Mouse (Mus musculus): ENCODE measurements around the gene Olfr917. TPM values are rescaled to one million over a fixed set of nuclear protein-coding genes. Genes with fewer than 3 reads are reported as not detected.

Olfr917 gene
- polyA plus RNA-seq (2014; fragmentation: Nextera tagmentation; extraction: Ambion mirVana): not detected in 2 replicates

- no peak for ATAC-seq (ENCODE audit: insufficient number of reproducible peaks, low FRiP score, low TSS enrichment, low read depth)
- 88% methylated on average over 1 of the region's 1 CpGs for WGBS
These were observed at the start of gene Olfr917 for GRCm38 (mm10) chr9:38665742-38666141. Gene Olfr917 (minus strand): TSS chr9:38665842.

GRCm38 (mm10) chr9:38674501-38674900 lies 8.9 kb upstream of the Olfr917 start, which contains the start of gene Olfr918:
Gene Olfr918 (minus strand): TSS chr9:38674601.
- no peaks in the 10 kb centered on the region for H3K36me3 ChIP-seq (ENCODE audit: control insufficient read depth, insufficient read depth, low read length)
- no peak for DNase-seq (ENCODE audit: low spot score)
- H3K27ac ChIP-seq (replicated peaks; ENCODE audit: low read depth, low read length): no peak within 1 kb of the TSS
- H3K4me2 ChIP-seq (ENCODE audit: low read depth, severe bottlenecking): no peak within 1 kb of the TSS
- no peaks in the 10 kb centered on the region for H3K27me3 ChIP-seq (ENCODE audit: control insufficient read depth, insufficient read depth, low read length)
- no peak for ATAC-seq (ENCODE audit: insufficient number of reproducible peaks, low FRiP score, low TSS enrichment, low read depth)
- no peaks in the 10 kb centered on the region for H3K4me1 ChIP-seq (ENCODE audit: control insufficient read depth, insufficient read depth, low read length)
- no peak within 1 kb of the TSS for H3K4me3 ChIP-seq (ENCODE audit: low read depth, low read length)
- no peaks in the 10 kb centered on the region for H3K9me3 ChIP-seq (ENCODE audit: control insufficient read depth, low read length)
- 88% methylated on average over 2 of the region's 2 CpGs for WGBS
- no peak within 1 kb of the TSS for H3K9ac ChIP-seq (ENCODE audit: low read length)

More at GRCm38 (mm10) chr9:38665742-38666141, at the start of gene Olfr917:
- no peaks in the 10 kb centered on the region for H3K4me1 ChIP-seq (ENCODE audit: control insufficient read depth, insufficient read depth, low read length)
- no peak within 1 kb of the TSS for H3K27ac ChIP-seq (replicated peaks; ENCODE audit: low read depth, low read length)
- H3K4me3 ChIP-seq (ENCODE audit: low read depth, low read length): no peak within 1 kb of the TSS
- no peaks in the 10 kb centered on the region for H3K9me3 ChIP-seq (ENCODE audit: control insufficient read depth, low read length)
- H3K4me2 ChIP-seq (ENCODE audit: low read depth, severe bottlenecking): no peak within 1 kb of the TSS
- no peak within 1 kb of the TSS for H3K9ac ChIP-seq (ENCODE audit: low read length)
- no peak for DNase-seq (ENCODE audit: low spot score)
- H3K36me3 ChIP-seq (ENCODE audit: control insufficient read depth, insufficient read depth, low read length): no peaks in the 10 kb centered on the region
- no peaks in the 10 kb centered on the region for H3K27me3 ChIP-seq (ENCODE audit: control insufficient read depth, insufficient read depth, low read length)

GRCm38 (mm10) chr9:38672887-38673286 lies 7.2 kb upstream of the Olfr917 start:
- no peaks in the 10 kb centered on the region for H3K4me1 ChIP-seq (ENCODE audit: control insufficient read depth, insufficient read depth, low read length)
- no peaks in the 10 kb centered on the region for H3K9me3 ChIP-seq (ENCODE audit: control insufficient read depth, low read length)
- ATAC-seq (ENCODE audit: insufficient number of reproducible peaks, low FRiP score, low TSS enrichment, low read depth) (no peak), DNase-seq (ENCODE audit: low spot score) (no peak)
- no peaks in the 10 kb centered on the region for H3K27me3 ChIP-seq (ENCODE audit: control insufficient read depth, insufficient read depth, low read length)
- H3K4me3 ChIP-seq (ENCODE audit: low read depth, low read length): no peak overlapping the region
- no peak overlapping the region for H3K27ac ChIP-seq (replicated peaks; ENCODE audit: low read depth, low read length)
- 84% methylated on average over 2 of the region's 2 CpGs for WGBS
- H3K4me2 ChIP-seq (ENCODE audit: low read depth, severe bottlenecking): no peak overlapping the region
- no peaks in the 10 kb centered on the region for H3K36me3 ChIP-seq (ENCODE audit: control insufficient read depth, insufficient read depth, low read length)
- no peak overlapping the region for H3K9ac ChIP-seq (ENCODE audit: low read length)

- H3K4me2 ChIP-seq (ENCODE audit: low read depth, severe bottlenecking): no peak within 1 kb of the TSS
- ATAC-seq (ENCODE audit: insufficient number of reproducible peaks, low FRiP score, low TSS enrichment, low read depth) (no peak), DNase-seq (ENCODE audit: low spot score) (no peak)
- no peak within 1 kb of the TSS for H3K9ac ChIP-seq (ENCODE audit: low read length)
- no peaks in the 10 kb centered on the region for H3K9me3 ChIP-seq (ENCODE audit: control insufficient read depth, low read length)
- WGBS: 72% methylated on average over 1 of the region's 1 CpGs
- H3K4me1 ChIP-seq (ENCODE audit: control insufficient read depth, insufficient read depth, low read length): no peaks in the 10 kb centered on the region
- H3K27me3 ChIP-seq (ENCODE audit: control insufficient read depth, insufficient read depth, low read length): no peaks in the 10 kb centered on the region
- no peaks in the 10 kb centered on the region for H3K36me3 ChIP-seq (ENCODE audit: control insufficient read depth, insufficient read depth, low read length)
- H3K27ac ChIP-seq (replicated peaks; ENCODE audit: low read depth, low read length): no peak within 1 kb of the TSS
- H3K4me3 ChIP-seq (ENCODE audit: low read depth, low read length): no peak within 1 kb of the TSS
These were observed 5.9 kb downstream of the Olfr917 start, which contains the start of gene Olfr916 for GRCm38 (mm10) chr9:38659775-38660174. Gene Olfr916 (minus strand): TSS chr9:38659875.

- Histone ChIP-seq H3K36me3 (ENCODE audit: control insufficient read depth, insufficient read depth, low read length) (no peaks in the 10 kb centered on the region), H3K4me2 (ENCODE audit: low read depth, severe bottlenecking) (no peak overlapping the region), H3K27me3 (ENCODE audit: control insufficient read depth, insufficient read depth, low read length) (no peaks in the 10 kb centered on the region), H3K9me3 (ENCODE audit: control insufficient read depth, low read length) (no peaks in the 10 kb centered on the region), H3K4me1 (ENCODE audit: control insufficient read depth, insufficient read depth, low read length) (no peaks in the 10 kb centered on the region), H3K9ac (ENCODE audit: low read length) (no peak overlapping the region), H3K4me3 (ENCODE audit: low read depth, low read length) (no peak overlapping the region), H3K27ac (replicated peaks; ENCODE audit: low read depth, low read length) (no peak overlapping the region)
- no peak for DNase-seq (ENCODE audit: low spot score)
- no peak for ATAC-seq (ENCODE audit: insufficient number of reproducible peaks, low FRiP score, low TSS enrichment, low read depth)
- 83% methylated on average over 4 of the region's 4 CpGs for WGBS
These were observed 33.2 kb downstream of the Olfr917 start for GRCm38 (mm10) chr9:38632406-38632805.

Other genes starting within 250 kb of the Olfr917 start
- not detected in 2 replicates for gene Olfr901, start 236.4 kb downstream of the Olfr917 start, polyA plus RNA-seq (2014; fragmentation: Nextera tagmentation; extraction: Ambion mirVana)
- gene Olfr902, start 218.2 kb downstream of the Olfr917 start, polyA plus RNA-seq (2014; fragmentation: Nextera tagmentation; extraction: Ambion mirVana): not detected in 2 replicates
- gene Olfr904, start 202.7 kb downstream of the Olfr917 start, polyA plus RNA-seq (2014; fragmentation: Nextera tagmentation; extraction: Ambion mirVana): not detected in 2 replicates
- gene Olfr905, start 194.7 kb downstream of the Olfr917 start, polyA plus RNA-seq (2014; fragmentation: Nextera tagmentation; extraction: Ambion mirVana): not detected in 2 replicates
- gene Olfr906, start 178.8 kb downstream of the Olfr917 start, polyA plus RNA-seq (2014; fragmentation: Nextera tagmentation; extraction: Ambion mirVana): not detected in 2 replicates
- gene Olfr907, start 170.0 kb downstream of the Olfr917 start, polyA plus RNA-seq (2014; fragmentation: Nextera tagmentation; extraction: Ambion mirVana): not detected in 2 replicates
- not detected in 2 replicates for gene Olfr911-ps1, start 144.3 kb downstream of the Olfr917 start, polyA plus RNA-seq (2014; fragmentation: Nextera tagmentation; extraction: Ambion mirVana)
- gene Olfr910, start 128.0 kb downstream of the Olfr917 start, polyA plus RNA-seq (2014; fragmentation: Nextera tagmentation; extraction: Ambion mirVana): not detected in 2 replicates
- gene Olfr912, start 85.7 kb downstream of the Olfr917 start, polyA plus RNA-seq (2014; fragmentation: Nextera tagmentation; extraction: Ambion mirVana): not detected in 2 replicates
- gene Olfr913, start 73.1 kb downstream of the Olfr917 start, polyA plus RNA-seq (2014; fragmentation: Nextera tagmentation; extraction: Ambion mirVana): not detected in 2 replicates
- not detected in 2 replicates for gene Olfr914, start 60.7 kb downstream of the Olfr917 start, polyA plus RNA-seq (2014; fragmentation: Nextera tagmentation; extraction: Ambion mirVana)
- gene Olfr916, start 6.0 kb downstream of the Olfr917 start, polyA plus RNA-seq (2014; fragmentation: Nextera tagmentation; extraction: Ambion mirVana): not detected in 2 replicates
- gene Olfr918, start 8.8 kb upstream of the Olfr917 start, polyA plus RNA-seq (2014; fragmentation: Nextera tagmentation; extraction: Ambion mirVana): not detected in 2 replicates
- gene Olfr919, start 37.8 kb upstream of the Olfr917 start, polyA plus RNA-seq (2014; fragmentation: Nextera tagmentation; extraction: Ambion mirVana): not detected in 2 replicates
- 10.2 and 11.9 TPM in 2 replicates for gene Vwa5a, start 52.4 kb upstream of the Olfr917 start, polyA plus RNA-seq (2014; fragmentation: Nextera tagmentation; extraction: Ambion mirVana)
- 0.03 TPM in 1 of 2 replicates, not detected in the other for gene Olfr920, start 86.5 kb upstream of the Olfr917 start, polyA plus RNA-seq (2014; fragmentation: Nextera tagmentation; extraction: Ambion mirVana)
- not detected in 2 replicates for gene Olfr921, start 107.2 kb upstream of the Olfr917 start, polyA plus RNA-seq (2014; fragmentation: Nextera tagmentation; extraction: Ambion mirVana)
- not detected in 2 replicates for gene Olfr922, start 148.8 kb upstream of the Olfr917 start, polyA plus RNA-seq (2014; fragmentation: Nextera tagmentation; extraction: Ambion mirVana)
- not detected in 2 replicates for gene Olfr923, start 160.7 kb upstream of the Olfr917 start, polyA plus RNA-seq (2014; fragmentation: Nextera tagmentation; extraction: Ambion mirVana)
- gene Olfr924, start 178.6 kb upstream of the Olfr917 start, polyA plus RNA-seq (2014; fragmentation: Nextera tagmentation; extraction: Ambion mirVana): not detected in 2 replicates
- gene Olfr26, start 189.2 kb upstream of the Olfr917 start, polyA plus RNA-seq (2014; fragmentation: Nextera tagmentation; extraction: Ambion mirVana): not detected in 2 replicates
- gene Olfr926, start 211.3 kb upstream of the Olfr917 start, polyA plus RNA-seq (2014; fragmentation: Nextera tagmentation; extraction: Ambion mirVana): not detected in 2 replicates

Measured in limb, embryonic 11.5 days (tissue).